Mouse (Mus musculus) 416B (cell line): ENCODE results near the gene Dnajb8.

Experiments used
- DNase-seq: peaks from one replicate; pipeline ENCODE4 v3.0.0; 2011; ENCODE audit warnings: low read depth

The Dnajb8 gene

DNA sequence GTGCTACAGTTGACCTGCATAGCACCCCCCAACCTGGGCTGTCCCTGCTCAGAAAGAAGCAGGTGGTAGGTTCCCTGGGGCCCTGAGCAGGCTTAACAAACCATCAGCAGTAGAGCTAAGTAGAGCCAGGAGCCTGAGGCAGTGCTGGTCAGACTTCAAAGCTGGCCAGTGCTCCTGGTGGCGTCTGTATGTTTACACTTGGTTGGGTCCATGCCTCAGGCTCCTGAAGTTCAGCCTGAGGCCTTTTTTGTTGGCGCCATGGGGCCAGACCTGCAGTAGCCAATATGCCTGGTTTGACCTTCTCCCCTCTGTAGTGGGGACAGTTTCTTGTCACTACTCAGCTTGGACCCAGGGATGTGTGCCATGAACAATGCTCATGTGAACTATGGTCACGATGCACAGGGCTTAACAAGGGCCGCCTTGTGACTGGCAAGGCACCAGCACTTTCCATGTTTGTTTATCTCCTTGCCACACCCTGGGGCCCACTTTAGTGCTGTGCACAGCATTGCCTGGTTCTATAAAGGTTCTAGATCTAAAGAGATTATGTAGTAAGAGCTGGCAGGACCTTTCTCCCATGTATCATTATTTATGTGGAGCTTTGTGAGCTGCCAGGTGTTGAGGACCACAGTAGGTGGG lies 70.3 kb downstream of the Dnajb8 start:
- no peak for DNase-seq

DNA sequence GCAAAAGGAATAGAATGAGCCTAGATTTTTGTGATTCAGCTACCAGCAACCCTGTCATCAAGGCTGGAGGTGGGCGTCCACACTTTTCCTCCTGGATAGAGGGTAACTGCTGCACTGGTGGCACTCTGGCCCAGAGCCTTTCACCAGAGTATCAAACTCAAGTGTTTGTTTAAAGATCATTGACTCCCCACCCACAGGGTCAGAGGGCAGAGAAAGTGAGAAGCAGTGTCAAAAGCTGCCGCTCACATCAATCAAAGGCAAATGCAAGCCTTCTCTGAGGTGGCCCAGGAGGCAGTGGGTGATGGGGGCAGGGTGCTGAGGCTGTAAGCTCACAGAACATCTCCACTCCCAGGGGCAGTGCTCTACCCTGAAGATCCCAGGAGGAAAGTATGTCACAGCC lies 77.4 kb downstream of the Dnajb8 start:
- no peak for DNase-seq

DNA sequence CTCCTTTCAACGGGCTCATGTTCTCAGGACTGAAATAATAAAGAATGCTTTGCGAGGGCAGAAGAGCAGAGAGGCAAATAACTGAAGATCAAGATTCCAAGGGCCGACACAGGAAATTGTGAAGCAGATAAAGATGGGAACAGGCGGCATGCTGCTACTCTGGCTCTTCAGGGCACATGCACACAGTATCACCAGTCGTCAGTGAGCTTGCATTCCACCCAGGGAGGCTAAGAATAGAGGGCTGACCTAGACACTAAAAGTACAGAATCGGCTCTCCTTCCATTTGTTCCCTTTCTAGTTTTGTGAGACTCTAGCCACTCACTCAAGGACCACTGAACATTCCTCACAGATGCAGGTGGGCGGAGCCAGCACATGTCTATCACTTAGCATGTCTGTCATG lies 79.2 kb downstream of the Dnajb8 start:
- no peak for DNase-seq
